Mouse (Mus musculus) megakaryocyte-erythroid progenitor cell, adult 5-6 weeks (primary cell): ENCODE measurements around the gene Fam185a. TPM values are rescaled to one million over a fixed set of nuclear protein-coding genes. Genes with fewer than 3 reads are reported as not detected.

Source experiments
- ATAC-seq: replicated peaks from 2 replicates; pipeline ENCODE4 v1.8.0; 2016; ENCODE audit warnings: mild to moderate bottlenecking, inconsistent platforms; ENCODE audit not compliant: severe bottlenecking, poor library complexity, low FRiP score, low TSS enrichment
- total RNA-seq, 2 experiments: library from RNA; stranded (forward) in 1 of 2; stranded (reverse) in 1 of 2; fragments of 200-1000, 215-1000 nt in 1 of 2; fragments of >200 nt in 1 of 2; fragmentation: Nextera tagmentation in 1 of 2; gene quantifications; 2 replicates each; pipeline ENCODE4 v1.2.3; 2014 to 2017

Gene Fam185a
- total RNA-seq, 2 experiments from 2014 or later = 10.8 to 12.4 TPM

DNA sequence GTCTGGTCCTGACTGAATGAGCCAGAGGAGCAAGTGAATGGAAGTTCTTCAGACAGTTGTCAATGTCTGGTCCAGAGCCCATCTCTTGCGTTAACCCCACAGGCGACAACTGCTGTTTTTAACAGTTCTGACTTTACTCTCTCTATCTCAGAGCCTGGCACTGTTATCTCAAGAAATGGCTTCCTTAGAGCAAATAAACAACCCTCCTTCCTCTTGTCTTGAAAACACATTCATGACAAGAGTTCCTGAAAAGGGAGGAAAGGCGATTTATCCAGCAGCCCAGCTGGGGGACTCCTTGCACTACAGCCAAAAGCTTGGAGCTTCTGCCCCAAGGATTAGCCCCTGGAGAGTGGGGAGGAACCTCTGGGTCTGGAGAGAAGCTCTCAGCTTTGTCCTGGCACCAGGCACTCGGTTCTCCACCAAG lies 102.7 kb downstream of the Fam185a start:
- peak; percentile 74 for ATAC-seq

DNA sequence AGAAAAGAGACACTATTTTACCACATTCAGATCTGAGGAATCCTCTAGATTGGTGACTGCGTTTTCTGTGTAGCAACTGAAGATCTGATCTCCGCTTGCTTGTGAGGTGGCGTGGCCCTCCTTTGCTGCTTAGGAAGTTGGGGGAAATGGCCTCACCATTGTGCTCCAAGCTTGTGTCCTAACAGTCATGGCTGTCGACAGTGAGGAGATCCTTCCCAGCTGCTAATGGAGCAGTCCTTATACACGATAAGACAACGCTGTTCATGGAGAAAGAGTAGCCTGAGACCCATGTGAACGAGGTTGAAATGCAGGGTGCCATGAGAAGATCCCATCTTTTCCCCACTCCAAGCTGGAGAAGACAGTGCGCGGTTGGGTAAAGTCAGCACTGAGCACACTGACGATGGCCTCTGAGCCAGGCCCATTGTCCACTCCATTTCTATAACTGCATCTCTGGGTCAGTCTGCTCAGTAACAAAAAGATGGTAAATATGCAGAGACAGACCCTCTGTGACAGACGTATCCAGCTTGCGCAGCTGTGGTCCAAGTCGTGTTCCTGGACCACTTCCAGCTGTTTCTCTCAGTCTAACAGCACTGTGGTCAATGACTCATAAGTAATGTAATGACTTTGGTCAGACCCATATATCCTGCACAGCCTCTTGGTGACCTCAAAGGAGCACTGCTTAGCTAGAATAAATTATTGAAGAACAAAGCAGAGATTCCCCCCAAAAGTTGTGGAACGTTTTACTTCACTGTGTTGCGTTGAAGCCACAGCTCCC lies 103.5 kb downstream of the Fam185a start:
- ATAC-seq = no peak

DNA sequence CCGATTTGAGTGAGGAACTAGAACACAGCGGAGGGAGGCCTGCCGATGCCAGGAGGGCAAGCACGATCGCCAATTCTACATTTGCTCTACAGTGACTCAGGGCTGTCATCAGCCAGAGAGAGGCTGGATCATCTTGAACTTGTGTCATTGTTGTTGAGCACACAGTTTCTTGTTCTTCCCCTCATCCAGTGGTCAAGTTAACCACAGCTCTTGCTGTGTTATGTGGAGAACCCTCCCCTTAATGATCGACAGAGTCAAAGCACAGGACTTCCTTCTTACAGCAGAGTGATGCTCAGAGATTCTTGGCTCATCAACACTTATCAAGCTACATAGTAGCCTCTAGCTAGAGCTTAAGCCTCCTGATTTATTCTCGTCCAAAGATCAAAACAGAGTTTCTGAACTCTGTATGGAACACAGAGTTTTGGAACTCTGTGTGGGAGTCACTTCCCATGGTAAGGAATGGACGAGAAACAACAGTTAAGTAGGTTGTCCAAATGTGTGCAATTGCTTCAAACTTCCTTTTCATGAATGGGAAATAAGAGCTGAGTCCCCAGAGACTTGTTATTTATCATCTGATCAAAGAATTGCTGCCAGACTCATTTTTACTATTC lies 104.5 kb downstream of the Fam185a start:
- no peak for ATAC-seq

Other genes starting within 250 kb of the Fam185a start
- 1.5 and 2.6 TPM in 2 replicates for gene Gsap, start 238.7 kb upstream of the Fam185a start, total RNA-seq (2014; fragmentation: Nextera tagmentation)
- gene Gsap, start 238.7 kb upstream of the Fam185a start, total RNA-seq (2017) = 1.1 and 1.3 TPM in 2 replicates
- 1.2 and 1.8 TPM in 2 replicates for gene Fgl2, start 52.3 kb upstream of the Fam185a start, total RNA-seq (2014; fragmentation: Nextera tagmentation)
- 1.6 and 5.8 TPM in 2 replicates for gene Fgl2, start 52.3 kb upstream of the Fam185a start, total RNA-seq (2017)
- not detected in 2 replicates for gene Ccdc146, start 281 bp upstream of the Fam185a start, total RNA-seq (2014; fragmentation: Nextera tagmentation)
- gene Ccdc146, start 281 bp upstream of the Fam185a start, total RNA-seq (2017) = not detected in 2 replicates
- gene Lrrc17, start 118.6 kb downstream of the Fam185a start, total RNA-seq (2014; fragmentation: Nextera tagmentation) = not detected in 2 replicates
- gene Lrrc17, start 118.6 kb downstream of the Fam185a start, total RNA-seq (2017) = not detected in 2 replicates
- gene Fbxl13, start 220.7 kb downstream of the Fam185a start, total RNA-seq (2014; fragmentation: Nextera tagmentation) = 1.8 and 7.1 TPM in 2 replicates
- 2.3 and 3.3 TPM in 2 replicates for gene Fbxl13, start 220.7 kb downstream of the Fam185a start, total RNA-seq (2017)
- 22.5 and 43.9 TPM in 2 replicates for gene Armc10, start 220.9 kb downstream of the Fam185a start, total RNA-seq (2014; fragmentation: Nextera tagmentation)
- 49.9 and 69.3 TPM in 2 replicates for gene Armc10, start 220.9 kb downstream of the Fam185a start, total RNA-seq (2017)